Mouse (Mus musculus): ENCODE results near the gene Rnf141.

DNA sequence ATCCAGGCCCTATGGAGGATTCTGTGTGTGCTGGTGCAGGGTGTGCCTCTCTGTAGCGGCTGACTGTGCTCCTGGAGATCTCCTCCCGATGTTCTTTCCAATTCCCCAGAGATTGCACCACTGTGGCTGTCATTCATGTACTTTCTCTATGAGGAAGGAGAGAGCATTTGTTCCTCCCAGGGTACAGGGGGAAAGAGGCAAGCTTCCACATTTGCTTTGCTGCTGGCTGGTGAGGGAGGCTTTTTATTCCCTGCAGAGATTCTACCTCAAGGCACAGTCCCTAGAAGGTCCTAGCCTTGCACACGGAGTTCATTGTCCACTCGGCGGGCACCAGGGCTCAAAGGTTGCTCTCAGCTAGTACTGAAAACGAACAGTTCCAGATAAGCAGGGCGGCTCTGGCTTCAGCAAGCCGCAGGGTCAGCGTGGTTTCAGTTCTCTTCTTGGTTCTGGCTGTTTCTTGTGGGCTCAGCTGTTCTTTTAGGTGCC is 47.3 kb upstream of the Rnf141 start:
- TF ChIP-seq GATA1 (IDR thresholded peaks at IDR 0.05; ENCODE audit: low read length) (no peak), TAL1 (IDR thresholded peaks at IDR 0.05; ENCODE audit: low read length) (no peak)

Data from erythroblast, embryonic 14.5 days (primary cell).